Mouse (Mus musculus) heart, adult 2 months (tissue): ENCODE measurements at regions not wholly inside any gene's neighbourhood (a gene's known extent, or its start where the extent isn't known, plus 50 kb on each side); places are given as distances from the start of the nearest gene placed in this dataset.

Experiments
- DNase-seq, 2 experiments: peaks; one replicate each; pipeline ENCODE4 v3.0.0; 2021
- H3K27ac ChIP-seq: fragments of 200-600 bp; 2 replicates; pipeline ENCODE4 v1.8.1; 2022
- H3K27me3 ChIP-seq: fragments of 200-500 bp; 2 replicates; pipeline ENCODE4 v1.6.1; 2012; ENCODE audit warnings: mild to moderate bottlenecking, low read length, inconsistent platforms, mixed read lengths; ENCODE audit not compliant: control insufficient read depth, insufficient read depth
- H3K36me3 ChIP-seq: fragments of 200-500 bp; 2 replicates; pipeline ENCODE4 v1.6.1; 2012; ENCODE audit warnings: low read length, inconsistent platforms; ENCODE audit not compliant: control insufficient read depth, insufficient read depth
- H3K4me1 ChIP-seq: fragments of 200-500 bp; 2 replicates; pipeline ENCODE4 v1.6.1; 2011; ENCODE audit warnings: low read length; ENCODE audit not compliant: control insufficient read depth, insufficient read depth
- H3K4me3 ChIP-seq: fragments of 200-600 bp; 2 replicates; pipeline ENCODE4 v1.8.1; 2022
- H3K79me2 ChIP-seq: fragments of 200-500 bp; replicated peaks from 2 replicates; pipeline ENCODE4 v1.6.1; 2012; ENCODE audit warnings: mild to moderate bottlenecking, inconsistent platforms, low read length, moderate library complexity, mixed read lengths; ENCODE audit not compliant: control insufficient read depth, insufficient read depth
- H3K9ac ChIP-seq: fragments of 200-500 bp; 2 replicates; pipeline ENCODE4 v1.6.1; 2012; ENCODE audit warnings: low read depth, mild to moderate bottlenecking, control low read depth, inconsistent platforms, low read length, mixed read lengths
- CTCF ChIP-seq: fragments of 200-600 bp; IDR thresholded peaks from 2 replicates; pipeline ENCODE4 v1.8.1; 2022; ENCODE audit warnings: antibody characterized with exemption, mild to moderate bottlenecking, moderate library complexity
- EP300 ChIP-seq: fragments of 200-500 bp; IDR thresholded peaks from 2 replicates; pipeline ENCODE4 v1.6.1; 2011; ENCODE audit warnings: low read depth, low read length, control low read depth; ENCODE audit not compliant: insufficient read depth
- POLR2A ChIP-seq: fragments of 200-500 bp; IDR thresholded peaks from 2 replicates; pipeline ENCODE4 v1.6.1; 2011; ENCODE audit warnings: mild to moderate bottlenecking, low read depth, low read length, control low read depth; ENCODE audit not compliant: insufficient read depth
- WGBS: fragments of 180-500 bp; shearing (Covaris S2); methylation state at CpG from one replicate; pipeline ENCODE4 v1.1.7; 2018; 5-methylcytosine and 5-hydroxymethylcytosine counted together
- intact Hi-C: fragments of 180-260 bp; cut with DNase I; formaldehyde crosslinking; loops from one replicate; pipeline ENCODE4 v1.15.1; 2025

- TF ChIP-seq CTCF, result no peak
- no peak for TF ChIP-seq POLR2A
- no peak for TF ChIP-seq EP300
- Histone ChIP-seq H3K36me3 (no peaks in the 10 kb centered on the region), H3K4me3 (no peak overlapping the region), H3K27me3 (no peaks in the 10 kb centered on the region), H3K27ac (no peak overlapping the region), H3K79me2 (no peaks in the 10 kb centered on the region), H3K4me1 (peaks cover 2% of the 10 kb centered on the region; the same call in 1 of the 2 replicates), H3K9ac (no peak overlapping the region)
- intact Hi-C loops, result no loop called here
- 14% methylated on average over 14 of the region's 14 CpGs for WGBS
- no peak for DNase-seq
Observed at GRCm38 (mm10) chr7:37842000-37842513, 68.6 kb upstream of the Zfp536 start.

DNA sequence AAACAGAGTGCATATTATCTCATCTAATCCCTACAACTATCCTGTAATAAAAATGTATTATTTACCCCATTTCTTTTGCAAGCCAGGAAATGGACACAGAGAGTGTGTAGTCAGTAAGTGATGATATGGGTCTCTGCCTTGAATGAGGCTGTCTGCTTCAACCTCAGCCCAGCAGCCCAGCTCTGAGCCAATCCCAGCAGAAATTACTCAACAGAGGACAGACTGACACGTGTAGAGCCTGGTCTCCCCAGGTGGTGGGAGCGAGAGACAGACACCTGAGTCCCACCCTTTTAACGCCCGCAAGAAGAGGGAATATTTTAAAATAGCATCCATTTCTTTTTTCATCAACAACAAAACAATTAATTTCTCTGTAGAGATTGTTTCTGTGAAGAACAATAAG is 68.1 kb upstream of the Zfp536 start:
- H3K36me3 ChIP-seq, result no peaks in the 10 kb centered on the region

GRCm38 (mm10) chr7:37837883-37838282 is 64.4 kb upstream of the Zfp536 start:
- intact Hi-C loops, result no loop called here
- Histone ChIP-seq H3K9ac (no peak overlapping the region), H3K4me3 (no peak overlapping the region), H3K79me2 (no peaks in the 10 kb centered on the region), H3K27me3 (no peaks in the 10 kb centered on the region), H3K36me3 (no peaks in the 10 kb centered on the region), H3K4me1 (peaks cover 2% of the 10 kb centered on the region; the same call in 1 of the 2 replicates), H3K27ac (peak overlapping the region; percentile 57)
- DNase-seq, result peak; percentile 16 to 17
- WGBS, result 46% methylated on average over 5 of the region's 5 CpGs
- TF ChIP-seq EP300, result no peak
- TF ChIP-seq CTCF, result no peak
- TF ChIP-seq POLR2A, result no peak

More for the DNA sequence above, 68.1 kb upstream of the Zfp536 start:
- Histone ChIP-seq H3K4me1 (peaks cover 2% of the 10 kb centered on the region; the same call in 1 of the 2 replicates), H3K27ac (no peak overlapping the region), H3K4me3 (no peak overlapping the region), H3K27me3 (no peaks in the 10 kb centered on the region), H3K9ac (no peak overlapping the region), H3K79me2 (no peaks in the 10 kb centered on the region)
- 42% methylated on average over 4 of the region's 4 CpGs for WGBS
- intact Hi-C loops, result no loop called here
- DNase-seq, result no peak
- TF ChIP-seq CTCF (no peak), POLR2A (no peak), EP300 (no peak)

- TF ChIP-seq EP300 (0 out of 2 replicates have a peak, but pooled peaks have one; percentile 21), CTCF (no peak), POLR2A (no peak)
- intact Hi-C loops, result no loop called here
- DNase-seq, result peak; percentile 20 to 25
- 48% methylated on average over 5 of the region's 5 CpGs for WGBS
- H3K36me3 ChIP-seq, result no peaks in the 10 kb centered on the region
- H3K9ac ChIP-seq, result no peak overlapping the region
- no peak overlapping the region for H3K4me3 ChIP-seq
- H3K4me1 ChIP-seq, result peaks cover 2% of the 10 kb centered on the region; the same call in 1 of the 2 replicates
- H3K27me3 ChIP-seq, result no peaks in the 10 kb centered on the region
- peak overlapping the region; percentile 57 for H3K27ac ChIP-seq
- H3K79me2 ChIP-seq, result no peaks in the 10 kb centered on the region
Observed at GRCm38 (mm10) chr7:37837372-37837771, 63.9 kb upstream of the Zfp536 start.

- intact Hi-C loops, result no loop called here
- Histone ChIP-seq H3K27me3 (no peaks in the 10 kb centered on the region), H3K79me2 (no peaks in the 10 kb centered on the region), H3K4me3 (no peak overlapping the region), H3K27ac (no peak overlapping the region), H3K4me1 (peaks cover 2% of the 10 kb centered on the region; the same call in 1 of the 2 replicates), H3K36me3 (no peaks in the 10 kb centered on the region), H3K9ac (no peak overlapping the region)
- TF ChIP-seq POLR2A, result no peak
- TF ChIP-seq EP300, result no peak
- TF ChIP-seq CTCF, result no peak
- DNase-seq, result no peak
- 88% methylated on average over 8 of the region's 8 CpGs for WGBS
Observed at GRCm38 (mm10) chr7:37833420-37833819, 60.0 kb upstream of the Zfp536 start.

DNA sequence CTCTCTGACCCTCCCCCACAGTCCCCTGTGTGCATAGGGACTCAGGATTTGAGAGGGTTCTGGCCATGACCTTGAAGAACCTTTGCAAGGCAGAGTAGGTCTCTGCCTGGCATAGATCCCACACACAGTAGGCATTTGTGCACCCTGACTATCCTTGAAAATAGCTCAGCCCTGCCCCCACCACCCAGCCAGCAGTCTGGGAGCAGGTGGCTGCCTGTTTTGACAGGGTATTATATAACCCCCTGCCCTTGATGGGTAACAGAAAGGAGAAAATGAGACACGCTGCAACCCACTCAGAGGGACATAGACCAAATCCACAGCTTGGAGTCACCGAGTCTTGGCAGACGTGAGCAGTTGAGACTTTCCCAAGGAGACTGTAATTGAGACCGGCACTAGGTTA is 58.9 kb upstream of the Zfp536 start:
- Histone ChIP-seq H3K27me3 (no peaks in the 10 kb centered on the region), H3K9ac (no peak overlapping the region), H3K4me3 (no peak overlapping the region), H3K27ac (no peak overlapping the region), H3K4me1 (no peaks in the 10 kb centered on the region), H3K36me3 (no peaks in the 10 kb centered on the region), H3K79me2 (no peaks in the 10 kb centered on the region)
- no peak for TF ChIP-seq EP300
- TF ChIP-seq CTCF, result no peak
- no peak for DNase-seq
- intact Hi-C loops, result no loop called here
- WGBS, result 56% methylated on average over 4 of the region's 4 CpGs
